Mouse (Mus musculus) heart, postnatal 25 days (tissue): ENCODE measurements around the gene Cap2. TPM values are rescaled to one million over a fixed set of nuclear protein-coding genes. Genes with fewer than 3 reads are reported as not detected.

Experiments
- DNase-seq: peaks from one replicate; pipeline ENCODE4 v3.0.0; 2022; ENCODE audit warnings: low spot score
- intact Hi-C: fragments of 180-260 bp; cut with DNase I; formaldehyde crosslinking; loops from one replicate; pipeline ENCODE4 v1.15.1; 2025
- total RNA-seq, 2 experiments: library from RNA; stranded (reverse); gene quantifications; 2 replicates each; pipeline ENCODE4 v1.2.3; 2021

Gene Cap2
- total RNA-seq, 2 experiments from 2014 or later = 133 to 155 TPM

- DNase-seq = peak; percentile 22
- intact Hi-C loops = no loop called here
Measured at GRCm38 (mm10) chr13:46619633-46620032, 118.0 kb downstream of the Cap2 start.

- DNase-seq = no peak
- intact Hi-C loops = no loop called here
Measured at GRCm38 (mm10) chr13:46620964-46621757, 119.5 kb downstream of the Cap2 start.

- intact Hi-C loops = no loop called here
- no peak for DNase-seq
Measured at GRCm38 (mm10) chr13:46626608-46627007, 125.0 kb downstream of the Cap2 start.

GRCm38 (mm10) chr13:46627841-46628240, 126.2 kb downstream of the Cap2 start:
- no peak for DNase-seq
- intact Hi-C loops = no loop called here

- intact Hi-C loops = no loop called here
- no peak for DNase-seq
Measured at GRCm38 (mm10) chr13:46629391-46629790, 127.7 kb downstream of the Cap2 start.

GRCm38 (mm10) chr13:46632796-46633195, 131.1 kb downstream of the Cap2 start:
- DNase-seq = no peak
- intact Hi-C loops = no loop called here

- DNase-seq = no peak
- intact Hi-C loops = no loop called here
Measured at GRCm38 (mm10) chr13:46633320-46634132, 131.9 kb downstream of the Cap2 start.

GRCm38 (mm10) chr13:46634133-46634488, 132.5 kb downstream of the Cap2 start:
- intact Hi-C loops = no loop called here
- no peak for DNase-seq

GRCm38 (mm10) chr13:46640608-46641468, 139.2 kb downstream of the Cap2 start:
- DNase-seq = no peak
- intact Hi-C loops = no loop called here

GRCm38 (mm10) chr13:46642318-46642717, 140.7 kb downstream of the Cap2 start:
- no peak for DNase-seq
- intact Hi-C loops = no loop called here

- intact Hi-C loops = no loop called here
- no peak for DNase-seq
Measured at GRCm38 (mm10) chr13:46644175-46644574, 142.5 kb downstream of the Cap2 start.

GRCm38 (mm10) chr13:46645476-46645875, 143.8 kb downstream of the Cap2 start:
- intact Hi-C loops = no loop called here
- no peak for DNase-seq

GRCm38 (mm10) chr13:46651853-46652252, 150.2 kb downstream of the Cap2 start:
- no peak for DNase-seq
- intact Hi-C loops = no loop called here

GRCm38 (mm10) chr13:46652671-46653070, 151.0 kb downstream of the Cap2 start:
- no peak for DNase-seq
- intact Hi-C loops = no loop called here

GRCm38 (mm10) chr13:46653671-46654070, 152.0 kb downstream of the Cap2 start:
- intact Hi-C loops = no loop called here
- DNase-seq = no peak

- intact Hi-C loops = no loop called here
- no peak for DNase-seq
Measured at GRCm38 (mm10) chr13:46654566-46654965, 152.9 kb downstream of the Cap2 start.

GRCm38 (mm10) chr13:46659211-46659610, 157.6 kb downstream of the Cap2 start:
- no peak for DNase-seq
- intact Hi-C loops = no loop called here

- no peak for DNase-seq
- intact Hi-C loops = loop anchor here (2.0 kb wide), 1 partner anchor 353 kb away; no protein-coding TSS in a partner anchor
Measured at GRCm38 (mm10) chr13:46663461-46663964, 161.9 kb downstream of the Cap2 start.

GRCm38 (mm10) chr13:46669048-46669619, 167.5 kb downstream of the Cap2 start, which contains the start of gene Fam8a1:
Gene Fam8a1 (plus strand): TSS chr13:46669522.
- intact Hi-C loops = no loop called here
- peak; percentile 81 for DNase-seq
